Mouse (Mus musculus): Measurements from ENCODE around the gene Fhad1. TPM values are rescaled to one million over a fixed set of nuclear protein-coding genes. Genes with fewer than 3 reads are reported as not detected.

Fhad1 gene
- total and polyA plus RNA-seq, 3 experiments, result 4.8 to 8.6 (median 5.5) TPM

- H3K9ac ChIP-seq (ENCODE audit: insufficient read depth, low read depth), result no peak overlapping the region
- dilution Hi-C loops (cut with MboI; ENCODE audit: extremely low pct_ligation_motif_present, extremely low pct_unique_long_range_greater_than_20kb, low sequenced_read_pairs) (no loop called here), in situ Hi-C loops (cut with MboI; ENCODE audit: low pct_ligation_motif_present, low pct_unique_long_range_greater_than_20kb, low sequenced_read_pairs) (no loop called here)
- no peaks in the 10 kb centered on the region for H3K79me2 ChIP-seq (replicated peaks; ENCODE audit: control insufficient read depth, extremely low read depth, insufficient read depth, poor library complexity, severe bottlenecking)
- no peak overlapping the region for H3K27ac ChIP-seq (ENCODE audit: insufficient read depth, low read depth)
- TF ChIP-seq E2F4 (IDR thresholded peaks at IDR 0.05; ENCODE audit: insufficient replicate concordance, low read depth, low read length) (no peak), TCF12 (IDR thresholded peaks at IDR 0.05; ENCODE audit: low read depth, low read length) (no peak), MAFK (IDR thresholded peaks at IDR 0.05; ENCODE audit: insufficient replicate concordance, low read length) (no peak), POLR2AphosphoS2 (IDR thresholded peaks at IDR 0.05; ENCODE audit: low read depth, low read length) (no peak), HCFC1 (IDR thresholded peaks at IDR 0.05; ENCODE audit: low read depth, low read length) (no peak)
- H3K4me3 ChIP-seq (replicated peaks in 1 of 3; ENCODE audit: low read depth in 2 of 3, low read length in 2 of 3, poor library complexity in 1 of 3), result no peak overlapping the region
- no peaks in the 10 kb centered on the region for H3K9me3 ChIP-seq (replicated peaks; ENCODE audit: low read length)
- H3K4me2 ChIP-seq (ENCODE audit: insufficient read depth, low read depth, poor library complexity, severe bottlenecking), result no peak overlapping the region
- no peaks in the 10 kb centered on the region for H3K27me3 ChIP-seq (replicated peaks)
- DNase-seq (ENCODE audit: extremely low read depth), result no peak
- H3K36me3 ChIP-seq (replicated peaks in 1 of 2; ENCODE audit: control insufficient read depth in 1 of 2, insufficient read depth in 1 of 2, low read length in 1 of 2), result peaks cover 0 to under 1% of the 10 kb centered on the region in 2 experiments
- H3K4me1 ChIP-seq (ENCODE audit: control insufficient read depth in 1 of 2, insufficient read depth in 2 of 2), result peaks cover 3 to 39% of the 10 kb centered on the region in 2 experiments; a peak in 3 of 4 replicates
Observed at GRCm38 (mm10) chr4:142046496-142046895, 31.6 kb upstream of the Fhad1 start.

GRCm38 (mm10) chr4:142045595-142046163 lies 30.8 kb upstream of the Fhad1 start:
- no peaks in the 10 kb centered on the region for H3K9me3 ChIP-seq (replicated peaks; ENCODE audit: low read length)
- TF ChIP-seq PAX5 (IDR thresholded peaks at IDR 0.05; ENCODE audit: low read length), result no peak
- no peak overlapping the region for H3K4me2 ChIP-seq (ENCODE audit: insufficient read depth, low read depth, poor library complexity, severe bottlenecking)
- H3K4me3 ChIP-seq (replicated peaks in 1 of 3; ENCODE audit: low read depth in 2 of 3, low read length in 2 of 3, poor library complexity in 1 of 3), result no peak overlapping the region
- no peak overlapping the region for H3K27ac ChIP-seq (ENCODE audit: insufficient read depth, low read depth)
- no peaks in the 10 kb centered on the region for H3K79me2 ChIP-seq (replicated peaks; ENCODE audit: control insufficient read depth, extremely low read depth, insufficient read depth, poor library complexity, severe bottlenecking)
- H3K36me3 ChIP-seq (replicated peaks in 1 of 2; ENCODE audit: control insufficient read depth in 1 of 2, insufficient read depth in 1 of 2, low read length in 1 of 2), result peaks cover 0 to 6% of the 10 kb centered on the region in 2 experiments
- dilution Hi-C loops (cut with MboI; ENCODE audit: extremely low pct_ligation_motif_present, extremely low pct_unique_long_range_greater_than_20kb, low sequenced_read_pairs) (no loop called here), in situ Hi-C loops (cut with MboI; ENCODE audit: low pct_ligation_motif_present, low pct_unique_long_range_greater_than_20kb, low sequenced_read_pairs) (no loop called here)
- H3K27me3 ChIP-seq (replicated peaks), result no peaks in the 10 kb centered on the region
- H3K9ac ChIP-seq (ENCODE audit: insufficient read depth, low read depth), result no peak overlapping the region
- DNase-seq (ENCODE audit: extremely low read depth), result no peak
- H3K4me1 ChIP-seq (ENCODE audit: control insufficient read depth in 1 of 2, insufficient read depth in 2 of 2), result peaks cover 3 to 42% of the 10 kb centered on the region in 2 experiments; a peak in 3 of 4 replicates

DNA sequence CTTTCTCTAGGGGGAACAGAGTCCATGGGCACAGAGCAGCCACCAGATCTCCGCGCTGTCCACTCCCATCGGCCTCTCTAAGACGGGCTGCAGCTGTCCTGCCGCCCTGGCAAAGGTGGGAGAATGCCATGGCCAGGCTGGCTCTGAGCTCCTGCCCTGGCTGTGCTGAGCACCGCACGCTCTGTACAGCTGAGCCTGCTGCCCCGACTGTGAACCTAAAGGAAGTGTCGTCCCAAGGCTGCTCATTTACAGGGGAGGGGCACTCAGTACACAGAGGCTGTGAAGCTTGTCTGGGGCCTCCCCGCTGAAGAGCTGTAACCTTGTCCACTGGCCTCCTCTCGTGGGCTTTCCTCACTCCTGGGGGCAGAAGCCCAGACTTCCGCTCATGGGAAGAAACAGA lies 29.6 kb upstream of the Fhad1 start:
- Histone ChIP-seq H3K27me3 (replicated peaks) (no peaks in the 10 kb centered on the region), H3K4me3 (replicated peaks in 1 of 3; ENCODE audit: low read depth in 2 of 3, low read length in 2 of 3, poor library complexity in 1 of 3) (no peak overlapping the region), H3K4me2 (ENCODE audit: insufficient read depth, low read depth, poor library complexity, severe bottlenecking) (no peak overlapping the region), H3K36me3 (replicated peaks in 1 of 2; ENCODE audit: control insufficient read depth in 1 of 2, insufficient read depth in 1 of 2, low read length in 1 of 2) (peaks cover 0 to 7% of the 10 kb centered on the region in 2 experiments), H3K9me3 (replicated peaks; ENCODE audit: low read length) (no peaks in the 10 kb centered on the region), H3K79me2 (replicated peaks; ENCODE audit: control insufficient read depth, extremely low read depth, insufficient read depth, poor library complexity, severe bottlenecking) (no peaks in the 10 kb centered on the region), H3K9ac (ENCODE audit: insufficient read depth, low read depth) (no peak overlapping the region), H3K4me1 (ENCODE audit: control insufficient read depth in 1 of 2, insufficient read depth in 2 of 2) (peaks cover 3 to 42% of the 10 kb centered on the region in 2 experiments; a peak in 3 of 4 replicates), H3K27ac (ENCODE audit: insufficient read depth, low read depth) (no peak overlapping the region)
- DNase-seq (ENCODE audit: extremely low read depth), result peak; percentile 38
- dilution Hi-C loops (cut with MboI; ENCODE audit: extremely low pct_ligation_motif_present, extremely low pct_unique_long_range_greater_than_20kb, low sequenced_read_pairs), result no loop called here
- in situ Hi-C loops (cut with MboI; ENCODE audit: low pct_ligation_motif_present, low pct_unique_long_range_greater_than_20kb, low sequenced_read_pairs), result no loop called here
- TF ChIP-seq MXI1 (IDR thresholded peaks at IDR 0.05; ENCODE audit: low read depth, low read length) (no peak), TCF12 (IDR thresholded peaks at IDR 0.05; ENCODE audit: low read depth, low read length) (no peak)
